Mouse (Mus musculus) small intestine, adult 10 weeks (tissue): ENCODE results near the gene Unc13b. TPM values are rescaled to one million over a fixed set of nuclear protein-coding genes. Genes with fewer than 3 reads are reported as not detected.

ENCODE experiments used
- polyA plus RNA-seq: library from polyadenylated mRNA; stranded (reverse); fragments of 350-450 nt; fragmentation: Illumina TruSeq; extraction: RNeasy Lipid Tissue Mini Kit (QIAGEN cat#74804); gene quantifications from one replicate; pipeline ENCODE4 v1.2.3, GENCODE M21; 2014; ENCODE audit warnings: low replicate concordance

Unc13b gene
- polyA plus RNA-seq: 6.9 TPM

GRCm38 (mm10) chr4:43058753-43059654 is at the start of gene Unc13b:
TSS of gene Unc13b (plus strand) at chr4:43058953.

GRCm38 (mm10) chr4:43010161-43011038 is 48.4 kb upstream of the Unc13b start, which contains the start of gene Fancg:
TSS of gene Fancg (minus strand) at chr4:43010506.

GRCm38 (mm10) chr4:43025084-43025960 is 33.4 kb upstream of the Unc13b start, which contains the start of gene Pigo:
TSS of gene Pigo (minus strand) at chr4:43025819.

DNA sequence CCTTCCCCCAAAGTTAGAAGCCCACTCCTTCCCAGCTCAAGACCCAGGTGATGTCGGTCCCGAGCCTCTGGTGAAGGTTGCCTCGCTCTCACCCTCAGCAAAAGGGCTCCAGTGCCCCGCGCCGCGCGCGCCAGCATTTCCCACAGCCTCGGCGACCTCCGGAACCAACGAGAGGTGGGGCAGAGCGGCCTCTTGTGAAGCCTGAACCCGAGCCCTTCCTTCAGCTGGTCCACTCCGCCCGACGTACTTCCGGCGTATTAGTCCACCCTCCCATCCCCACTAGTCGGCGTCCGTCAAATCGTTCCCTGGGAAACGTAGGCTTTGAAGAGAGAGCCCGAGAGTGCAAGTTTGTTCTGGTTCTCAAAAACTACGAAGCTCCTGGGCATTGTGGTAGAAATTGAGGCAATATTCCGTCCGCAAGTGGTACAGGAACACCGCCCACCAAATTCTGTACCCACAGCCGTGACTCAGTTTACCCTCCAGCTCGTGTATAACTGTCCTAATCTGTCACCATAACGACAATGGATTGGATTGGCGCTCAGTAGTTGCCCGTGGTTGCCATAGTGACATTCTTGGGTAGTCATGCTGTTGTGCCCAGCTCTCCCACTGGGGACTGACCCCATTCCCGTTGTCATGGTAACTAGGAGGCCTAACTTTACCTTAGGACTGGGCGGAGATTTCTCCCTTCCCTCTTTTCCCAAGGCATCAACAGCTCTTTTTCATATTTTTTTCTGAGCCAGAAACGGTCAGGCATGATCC is 27.3 kb upstream of the Unc13b start, which contains the start of gene Stoml2:
Stoml2 (minus strand) TSS at position 474 of the 759 bp plus-strand sequence.

GRCm38 (mm10) chr4:43045659-43046302 is 13.0 kb upstream of the Unc13b start, which contains the start of gene Fam214b:
TSS of gene Fam214b (minus strand) at chr4:43046220.

DNA sequence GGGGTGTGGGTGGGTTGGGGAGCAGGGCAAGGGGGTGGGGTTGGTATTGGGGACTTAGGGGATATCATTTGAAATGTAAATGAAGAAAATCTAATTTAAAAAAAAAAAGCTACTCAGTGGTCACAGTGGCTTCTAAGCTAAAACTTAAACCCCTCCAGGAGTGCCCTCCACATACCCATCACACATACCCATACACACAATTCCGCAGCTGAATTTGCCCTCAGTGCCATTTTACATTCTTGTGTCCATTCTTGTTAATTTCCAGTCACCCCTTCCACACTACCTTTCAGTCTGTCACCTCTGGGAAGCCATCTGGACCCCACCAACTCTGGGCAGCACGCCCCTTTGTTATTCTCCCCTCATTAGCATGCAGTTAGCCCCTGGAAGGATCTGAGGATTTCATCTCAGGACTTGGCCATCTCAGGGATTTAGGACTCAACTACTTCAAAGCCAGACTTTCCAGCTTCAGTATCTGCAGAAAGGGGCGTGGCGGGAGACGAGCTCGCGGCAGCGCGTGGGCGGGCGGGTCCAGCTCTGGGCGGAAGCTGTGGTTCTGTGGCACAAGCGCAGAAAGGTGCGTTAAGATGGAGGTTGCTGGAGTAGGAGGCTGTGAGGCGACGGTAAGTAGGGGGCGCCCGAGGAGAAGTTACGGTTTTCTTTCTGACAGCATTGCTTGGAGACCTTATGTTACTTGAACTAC is 208.0 kb downstream of the Unc13b start, which contains the start of gene Atp8b5:
Atp8b5 (plus strand) TSS at position 537 of the 700 bp plus-strand sequence.

Other genes starting within 250 kb of the Unc13b start
- gene Fam205a1, start 205.1 kb upstream of the Unc13b start, polyA plus RNA-seq: not detected
- gene Gm12394, start 202.2 kb upstream of the Unc13b start, polyA plus RNA-seq: not detected
- gene Fam205c, start 184.7 kb upstream of the Unc13b start, polyA plus RNA-seq: 0.26 TPM
- gene Phf24, start 142.3 kb upstream of the Unc13b start, polyA plus RNA-seq: 0.22 TPM
- gene Dnajb5, start 109.1 kb upstream of the Unc13b start, polyA plus RNA-seq: 0.48 TPM
- not detected for gene 1700022I11Rik, start 89.3 kb upstream of the Unc13b start, polyA plus RNA-seq
- 100 TPM for gene Vcp, start 58.4 kb upstream of the Unc13b start, polyA plus RNA-seq
- 4.8 TPM for gene Fancg, start 48.4 kb upstream of the Unc13b start, polyA plus RNA-seq
- gene Pigo, start 33.1 kb upstream of the Unc13b start, polyA plus RNA-seq: 1.2 TPM
- gene Stoml2, start 27.2 kb upstream of the Unc13b start, polyA plus RNA-seq: 8.4 TPM
- gene Fam214b, start 12.7 kb upstream of the Unc13b start, polyA plus RNA-seq: 4.2 TPM
- gene Atp8b5, start 208.2 kb downstream of the Unc13b start, polyA plus RNA-seq: 0.15 TPM